Mouse (Mus musculus) CH12.LX (cell line): ENCODE measurements around the gene Frat2. TPM values are rescaled to one million over a fixed set of nuclear protein-coding genes. Genes with fewer than 3 reads are reported as not detected.

Experiments
- DNase-seq: peaks from one replicate; pipeline ENCODE4 v3.0.0-alpha.2; 2013; ENCODE audit errors: extremely low read depth
- H3K27ac ChIP-seq: 2 replicates; pipeline ENCODE4 v1.5.1; 2012; ENCODE audit warnings: low read depth, mild to moderate bottlenecking, control low read depth, moderate library complexity; ENCODE audit not compliant: insufficient read depth
- H3K27me3 ChIP-seq: replicated peaks from 2 replicates; pipeline ENCODE3; 2012; ENCODE audit warnings: inconsistent platforms
- H3K36me3 ChIP-seq, 2 experiments: replicated peaks in 1 of 2; 2 replicates each; pipeline versions ENCODE3 to v1.6.1; 2012; ENCODE audit warnings: inconsistent platforms in 1 of 2, low read length in 1 of 2, mild to moderate bottlenecking in 1 of 2, mixed read lengths in 1 of 2, moderate library complexity in 1 of 2; ENCODE audit not compliant: control insufficient read depth in 1 of 2, insufficient read depth in 1 of 2
- H3K4me1 ChIP-seq, 2 experiments: 2 replicates each; pipeline ENCODE4 v1.6.1; 2012; ENCODE audit warnings: inconsistent platforms in 1 of 2, moderate library complexity in 1 of 2; ENCODE audit not compliant: insufficient read depth in 2 of 2, control insufficient read depth in 1 of 2
- H3K4me2 ChIP-seq: 2 replicates; pipeline ENCODE4 v1.6.1; 2012; ENCODE audit warnings: low read depth, mild to moderate bottlenecking, control low read depth; ENCODE audit not compliant: poor library complexity, insufficient read depth, severe bottlenecking
- H3K4me3 ChIP-seq, 3 experiments: fragments of 150-350 bp in 1 of 3; sonication (generic) in 1 of 3; replicated peaks in 1 of 3; 2 replicates each; pipeline versions ENCODE3 to v1.5.1; 2011 to 2012; ENCODE audit warnings: low read depth in 2 of 3, low read length in 2 of 3, mild to moderate bottlenecking in 2 of 3, moderate library complexity in 2 of 3, control low read depth in 1 of 3, improper control_type of control experiment in 1 of 3, inconsistent platforms in 1 of 3, mixed read lengths in 1 of 3; ENCODE audit not compliant: poor library complexity in 1 of 3
- H3K79me2 ChIP-seq: replicated peaks from 2 replicates; pipeline ENCODE4 v1.6.1; 2012; ENCODE audit warnings: mild to moderate bottlenecking, moderate library complexity; ENCODE audit not compliant: control insufficient read depth, poor library complexity, insufficient read depth, severe bottlenecking; ENCODE audit errors: extremely low read depth
- H3K9ac ChIP-seq: 2 replicates; pipeline ENCODE4 v1.6.1; 2012; ENCODE audit warnings: low read depth, mild to moderate bottlenecking, control low read depth, moderate library complexity; ENCODE audit not compliant: insufficient read depth
- H3K9me3 ChIP-seq: replicated peaks from 2 replicates; pipeline ENCODE3; 2012; ENCODE audit warnings: low read length, inconsistent platforms, mixed read lengths
- BHLHE40 ChIP-seq: IDR thresholded peaks from 2 replicates; pipeline ENCODE4 v1.6.1; 2011; ENCODE audit warnings: mild to moderate bottlenecking, low read depth, low read length, improper control_type of control experiment
- CHD1 ChIP-seq: IDR thresholded peaks from 2 replicates; pipeline ENCODE4 v1.6.1; 2012; ENCODE audit warnings: low read depth, low read length, improper control_type of control experiment, inconsistent platforms
- CHD2 ChIP-seq: IDR thresholded peaks from 2 replicates; pipeline ENCODE4 v1.6.1; 2011; ENCODE audit warnings: low read length, improper control_type of control experiment
- CTCF ChIP-seq, 2 experiments: IDR thresholded peaks in 1 of 2; conservative IDR thresholded peaks in 1 of 2; 2 replicates each; pipeline ENCODE4 v1.5.1; 2011 to 2012; ENCODE audit warnings: low read depth in 2 of 2, low read length in 2 of 2, improper control_type of control experiment in 1 of 2, inconsistent platforms in 1 of 2, mild to moderate bottlenecking in 1 of 2, moderate library complexity in 1 of 2
- E2F4 ChIP-seq: IDR thresholded peaks from 2 replicates; pipeline ENCODE4 v1.6.1; 2011; ENCODE audit warnings: low read depth, low read length, improper control_type of control experiment; ENCODE audit not compliant: insufficient replicate concordance
- ELF1 ChIP-seq: IDR thresholded peaks from 2 replicates; pipeline ENCODE4 v1.6.1; 2014; ENCODE audit warnings: low read depth, mild to moderate bottlenecking, inconsistent platforms, low read length, improper control_type of control experiment
- EP300 ChIP-seq: IDR thresholded peaks from 2 replicates; pipeline ENCODE4 v1.6.1; 2011; ENCODE audit warnings: low read length, improper control_type of control experiment
- IRF4 ChIP-seq: IDR thresholded peaks from 2 replicates; pipeline ENCODE4 v1.6.1; 2014; ENCODE audit warnings: low read depth, mild to moderate bottlenecking, inconsistent platforms, low read length, improper control_type of control experiment
- JUND ChIP-seq: conservative IDR thresholded peaks from 2 replicates; pipeline ENCODE4 v1.6.1; 2011; ENCODE audit warnings: low read depth, low read length, improper control_type of control experiment
- MAFK ChIP-seq: IDR thresholded peaks from 2 replicates; pipeline ENCODE4 v1.6.1; 2011; ENCODE audit warnings: low read length, improper control_type of control experiment; ENCODE audit not compliant: insufficient replicate concordance
- MAZ ChIP-seq: IDR thresholded peaks from 2 replicates; pipeline ENCODE4 v1.6.1; 2012; ENCODE audit warnings: low read depth, mild to moderate bottlenecking, inconsistent platforms, low read length, improper control_type of control experiment, moderate library complexity
- MEF2A ChIP-seq: IDR thresholded peaks from 2 replicates; pipeline ENCODE4 v1.6.1; 2014; ENCODE audit warnings: low read depth, mild to moderate bottlenecking, inconsistent platforms, low read length, improper control_type of control experiment, borderline replicate concordance
- MXI1 ChIP-seq: IDR thresholded peaks from 2 replicates; pipeline ENCODE4 v1.6.1; 2011; ENCODE audit warnings: mild to moderate bottlenecking, low read depth, low read length, improper control_type of control experiment
- NELFE ChIP-seq: IDR thresholded peaks from 2 replicates; pipeline ENCODE4 v1.6.1; 2011; ENCODE audit warnings: low read depth, low read length, improper control_type of control experiment
- PAX5 ChIP-seq: IDR thresholded peaks from 2 replicates; pipeline ENCODE4 v1.6.1; 2012; ENCODE audit warnings: low read length, inconsistent platforms, mixed read lengths
- POLR2A ChIP-seq: IDR thresholded peaks from 2 replicates; pipeline ENCODE4 v1.6.1; 2011; ENCODE audit warnings: low read depth, mild to moderate bottlenecking, improper control_type of control experiment, low read length
- RCOR1 ChIP-seq: conservative IDR thresholded peaks from 2 replicates; pipeline ENCODE4 v1.6.1; 2012; ENCODE audit warnings: low read depth, mild to moderate bottlenecking, inconsistent platforms, low read length, improper control_type of control experiment
- SIN3A ChIP-seq: IDR thresholded peaks from 2 replicates; pipeline ENCODE4 v1.6.1; 2012; ENCODE audit warnings: low read length, improper control_type of control experiment, inconsistent platforms
- TCF12 ChIP-seq: IDR thresholded peaks from 2 replicates; pipeline ENCODE4 v1.6.1; 2014; ENCODE audit warnings: low read depth, mild to moderate bottlenecking, inconsistent platforms, low read length, improper control_type of control experiment
- USF1 ChIP-seq: IDR thresholded peaks from 2 replicates; pipeline ENCODE4 v1.6.1; 2014; ENCODE audit warnings: low read depth, mild to moderate bottlenecking, inconsistent platforms, low read length, improper control_type of control experiment
- ZNF384 ChIP-seq: IDR thresholded peaks from 2 replicates; pipeline ENCODE4 v1.6.1; 2012; ENCODE audit warnings: low read depth, low read length, improper control_type of control experiment, inconsistent platforms
- dilution Hi-C: fragments of 300-500 bp; cut with MboI; formaldehyde crosslinking; loops from 2 replicates; pipeline ENCODE4 v1.14.3; 2020; ENCODE audit warnings: low sequenced_read_pairs; ENCODE audit not compliant: extremely low pct_unique_long_range_greater_than_20kb, extremely low pct_ligation_motif_present
- in situ Hi-C: fragments of 300-500 bp; cut with MboI; formaldehyde crosslinking; loops from 3 replicates; pipeline ENCODE4 v1.14.3; 2019; ENCODE audit warnings: low sequenced_read_pairs, low pct_ligation_motif_present, low pct_unique_long_range_greater_than_20kb, mixed read lengths
- polyA plus RNA-seq: library from polyadenylated mRNA; unstranded; fragments of >175 nt; gene quantifications from 2 replicates; pipeline ENCODE4 v1.2.1, GENCODE M21; 2012; ENCODE audit warnings: low read depth; ENCODE audit not compliant: insufficient read length
- total RNA-seq, 2 experiments: library from RNA; depleted of rRNA; stranded (reverse); fragments of 300-350 nt in 1 of 2; fragments of >200 nt in 1 of 2; gene quantifications; 2 replicates each; pipeline ENCODE4 v1.2.3; 2012 to 2014

Gene Frat2
- total and polyA plus RNA-seq, 3 experiments: 0.55 to 1.3 (median 1.0) TPM

- Histone ChIP-seq H3K27me3 (peaks cover 2% of the 10 kb centered on the region), H3K9ac (no peak overlapping the region), H3K79me2 (no peaks in the 10 kb centered on the region), H3K4me3 (no peak overlapping the region), H3K4me2 (no peak overlapping the region), H3K36me3 (no peaks in the 10 kb centered on the region), H3K27ac (no peak overlapping the region), H3K4me1 (peaks cover 0 to 14% of the 10 kb centered on the region in 2 experiments; a peak in 2 of 4 replicates), H3K9me3 (peaks cover 4% of the 10 kb centered on the region)
- DNase-seq: no peak
- no peak for TF ChIP-seq MAZ
- TF ChIP-seq POLR2A: no peak
- TF ChIP-seq E2F4: no peak
- TF ChIP-seq MAFK: no peak
- TF ChIP-seq IRF4: no peak
- TF ChIP-seq JUND: no peak
- TF ChIP-seq TCF12: no peak
- TF ChIP-seq SIN3A: no peak
- in situ Hi-C loops (no loop called here), dilution Hi-C loops (no loop called here)
These were observed 4.5 kb upstream of the Frat2 start for GRCm38 (mm10) chr19:41852423-41852822.

- no peak for DNase-seq
- Histone ChIP-seq H3K27ac (no peak overlapping the region), H3K9ac (no peak overlapping the region), H3K79me2 (no peaks in the 10 kb centered on the region), H3K4me2 (peak overlapping the region; percentile 78), H3K27me3 (peaks cover 15% of the 10 kb centered on the region), H3K9me3 (peaks cover 10% of the 10 kb centered on the region), H3K4me1 (peaks cover 0 to 14% of the 10 kb centered on the region in 2 experiments; a peak in 2 of 4 replicates), H3K36me3 (no peaks in the 10 kb centered on the region), H3K4me3 (no peak overlapping the region)
- TF ChIP-seq EP300: no peak
- no peak for TF ChIP-seq IRF4
- TF ChIP-seq ZNF384: no peak
- TF ChIP-seq RCOR1: no peak
- dilution Hi-C loops: no loop called here
- in situ Hi-C loops: no loop called here
These were observed 3.0 kb upstream of the Frat2 start for GRCm38 (mm10) chr19:41850719-41851543.

- Histone ChIP-seq H3K4me1 (peaks cover 0 to 14% of the 10 kb centered on the region in 2 experiments; a peak in 2 of 4 replicates), H3K36me3 (no peaks in the 10 kb centered on the region), H3K4me3 (no peak overlapping the region), H3K9ac (no peak overlapping the region), H3K27ac (no peak overlapping the region), H3K79me2 (no peaks in the 10 kb centered on the region), H3K9me3 (peaks cover 10% of the 10 kb centered on the region), H3K4me2 (no peak overlapping the region), H3K27me3 (peaks cover 17% of the 10 kb centered on the region)
- in situ Hi-C loops: no loop called here
- DNase-seq: no peak
- TF ChIP-seq RCOR1 (no peak), CHD2 (no peak), CTCF (conservative IDR thresholded peaks at IDR 0.05 in 1 of 2, IDR thresholded peaks at IDR 0.05 in 1 of 2; ENCODE audit: low read depth in 2 of 2, low read length in 2 of 2) (no peak), CHD1 (no peak), SIN3A (no peak), MXI1 (no peak), BHLHE40 (no peak), POLR2A (no peak), ELF1 (no peak), MEF2A (no peak), USF1 (no peak), NELFE (no peak), PAX5 (no peak)
- dilution Hi-C loops: no loop called here
These were observed 2.2 kb upstream of the Frat2 start for GRCm38 (mm10) chr19:41850021-41850718.
